Mouse (Mus musculus) CH12.LX (cell line): ENCODE data around the gene Slc47a1.

ENCODE experiments used
- BHLHE40 ChIP-seq: IDR thresholded peaks from 2 replicates; pipeline ENCODE4 v1.6.1; 2011; ENCODE audit warnings: mild to moderate bottlenecking, low read depth, low read length, improper control_type of control experiment
- CHD1 ChIP-seq: IDR thresholded peaks from 2 replicates; pipeline ENCODE4 v1.6.1; 2012; ENCODE audit warnings: low read depth, low read length, improper control_type of control experiment, inconsistent platforms
- CHD2 ChIP-seq: IDR thresholded peaks from 2 replicates; pipeline ENCODE4 v1.6.1; 2011; ENCODE audit warnings: low read length, improper control_type of control experiment
- CTCF ChIP-seq, 2 experiments: IDR thresholded peaks in 1 of 2; conservative IDR thresholded peaks in 1 of 2; 2 replicates each; pipeline ENCODE4 v1.5.1; 2011 to 2012; ENCODE audit warnings: low read depth in 2 of 2, low read length in 2 of 2, improper control_type of control experiment in 1 of 2, inconsistent platforms in 1 of 2, mild to moderate bottlenecking in 1 of 2, moderate library complexity in 1 of 2
- EP300 ChIP-seq: IDR thresholded peaks from 2 replicates; pipeline ENCODE4 v1.6.1; 2011; ENCODE audit warnings: low read length, improper control_type of control experiment
- KAT2A ChIP-seq: IDR thresholded peaks from 2 replicates; pipeline ENCODE4 v1.6.1; 2012; ENCODE audit warnings: low read length, improper control_type of control experiment, inconsistent platforms; ENCODE audit not compliant: insufficient replicate concordance
- POLR2A ChIP-seq: IDR thresholded peaks from 2 replicates; pipeline ENCODE4 v1.6.1; 2011; ENCODE audit warnings: low read depth, mild to moderate bottlenecking, improper control_type of control experiment, low read length
- POLR2AphosphoS2 ChIP-seq: IDR thresholded peaks from 2 replicates; pipeline ENCODE4 v1.6.1; 2011; ENCODE audit warnings: low read depth, low read length, improper control_type of control experiment
- RCOR1 ChIP-seq: conservative IDR thresholded peaks from 2 replicates; pipeline ENCODE4 v1.6.1; 2012; ENCODE audit warnings: low read depth, mild to moderate bottlenecking, inconsistent platforms, low read length, improper control_type of control experiment
- TBP ChIP-seq: conservative IDR thresholded peaks from 2 replicates; pipeline ENCODE4 v1.6.1; 2011; ENCODE audit warnings: low read depth, low read length, improper control_type of control experiment
- TCF12 ChIP-seq: IDR thresholded peaks from 2 replicates; pipeline ENCODE4 v1.6.1; 2014; ENCODE audit warnings: low read depth, mild to moderate bottlenecking, inconsistent platforms, low read length, improper control_type of control experiment
- USF1 ChIP-seq: IDR thresholded peaks from 2 replicates; pipeline ENCODE4 v1.6.1; 2014; ENCODE audit warnings: low read depth, mild to moderate bottlenecking, inconsistent platforms, low read length, improper control_type of control experiment
- ZC3H11A ChIP-seq: IDR thresholded peaks from 2 replicates; pipeline ENCODE4 v1.6.1; 2012; ENCODE audit warnings: low read depth, mild to moderate bottlenecking, inconsistent platforms, low read length, improper control_type of control experiment

- TF ChIP-seq POLR2AphosphoS2 = no peak
- no peak for TF ChIP-seq EP300
- TF ChIP-seq BHLHE40 = no peak
- TF ChIP-seq RCOR1 = no peak
- TF ChIP-seq USF1 = no peak
- TF ChIP-seq ZC3H11A = no peak
- TF ChIP-seq POLR2A = no peak
- no peak for TF ChIP-seq TBP
- no peak for TF ChIP-seq CTCF (conservative IDR thresholded peaks at IDR 0.05 in 1 of 2, IDR thresholded peaks at IDR 0.05 in 1 of 2; ENCODE audit: low read depth in 2 of 2, low read length in 2 of 2)
- TF ChIP-seq TCF12 = no peak
- TF ChIP-seq KAT2A = no peak
- no peak for TF ChIP-seq CHD1
- no peak for TF ChIP-seq CHD2
Measured at GRCm38 (mm10) chr11:61354346-61354745, 23.8 kb downstream of the Slc47a1 start.
